Mouse (Mus musculus) forebrain, embryonic 10.5 days (tissue): Measurements from ENCODE around the gene Nrxn1. TPM values are rescaled to one million over a fixed set of nuclear protein-coding genes. Genes with fewer than 3 reads are reported as not detected.

Experiments used
- DNase-seq: peaks from one replicate; pipeline ENCODE4 v3.0.0-alpha.2; 2017; ENCODE audit warnings: low spot score; ENCODE audit errors: extremely low spot score
- H3K27ac ChIP-seq: fragments of 300-500 bp; sonication (generic); 2 replicates; pipeline ENCODE4 v1.5.1; 2016; ENCODE audit warnings: mild to moderate bottlenecking
- H3K27me3 ChIP-seq: fragments of 300-500 bp; sonication (generic); 2 replicates; pipeline ENCODE4 v1.6.1; 2016; ENCODE audit warnings: mild to moderate bottlenecking; ENCODE audit not compliant: poor library complexity, severe bottlenecking
- H3K36me3 ChIP-seq: fragments of 300-500 bp; sonication (generic); replicated peaks from 2 replicates; pipeline ENCODE4 v1.6.1; 2016; ENCODE audit warnings: mild to moderate bottlenecking, moderate library complexity
- H3K4me1 ChIP-seq: fragments of 300-500 bp; sonication (generic); 2 replicates; pipeline ENCODE4 v1.6.1; 2016
- H3K4me3 ChIP-seq: fragments of 300-500 bp; sonication (generic); 2 replicates; pipeline ENCODE4 v1.5.1; 2016; ENCODE audit warnings: mild to moderate bottlenecking, moderate library complexity
- H3K9me3 ChIP-seq: fragments of 300-500 bp; sonication (generic); 2 replicates; pipeline ENCODE4 v1.6.1; 2016; ENCODE audit warnings: mild to moderate bottlenecking, moderate library complexity
- WGBS: fragments of 180-500 bp; shearing (Covaris S2); methylation state at CpG from one replicate; pipeline ENCODE4 v1.1.7; 2016; 5-methylcytosine and 5-hydroxymethylcytosine counted together
- polyA plus RNA-seq: library from polyadenylated mRNA; unstranded; fragments of >200 nt; fragmentation: Nextera tagmentation; extraction: Ambion mirVana; gene quantifications from 2 replicates; pipeline ENCODE4 v1.2.1, GENCODE M21; 2016

Nrxn1 gene
- polyA plus RNA-seq, 1 experiment from 2014 or later: 4.3 TPM

GRCm38 (mm10) chr17:90078488-90078887 is 1014.4 kb downstream of the Nrxn1 start:
- H3K4me1 ChIP-seq: peaks cover 12% of the 10 kb centered on the region
- H3K27ac ChIP-seq: peak overlapping the region; percentile 35; the same call in 1 of the 2 replicates
- H3K27me3 ChIP-seq: no peaks in the 10 kb centered on the region
- H3K36me3 ChIP-seq: no peaks in the 10 kb centered on the region
- DNase-seq: no peak
- 80% methylated on average over 3 of the region's 3 CpGs for WGBS
- no peak overlapping the region for H3K4me3 ChIP-seq
- no peaks in the 10 kb centered on the region for H3K9me3 ChIP-seq

GRCm38 (mm10) chr17:90062866-90063265 is 1030.0 kb downstream of the Nrxn1 start:
- no peaks in the 10 kb centered on the region for H3K36me3 ChIP-seq
- H3K4me3 ChIP-seq: no peak overlapping the region
- 46% methylated on average over 1 of the region's 1 CpGs for WGBS
- H3K27me3 ChIP-seq: no peaks in the 10 kb centered on the region
- no peak overlapping the region for H3K27ac ChIP-seq
- H3K9me3 ChIP-seq: no peaks in the 10 kb centered on the region
- no peak for DNase-seq
- no peaks in the 10 kb centered on the region for H3K4me1 ChIP-seq

GRCm38 (mm10) chr17:90060872-90061271 is 1032.0 kb downstream of the Nrxn1 start:
- 72% methylated on average over 5 of the region's 5 CpGs for WGBS
- no peak overlapping the region for H3K27ac ChIP-seq
- no peak for DNase-seq

GRCm38 (mm10) chr17:90060168-90060567 is 1032.7 kb downstream of the Nrxn1 start:
- H3K9me3 ChIP-seq: no peaks in the 10 kb centered on the region
- WGBS: 81% methylated on average over 3 of the region's 3 CpGs

More at GRCm38 (mm10) chr17:90060872-90061271, 1032.0 kb downstream of the Nrxn1 start:
- no peaks in the 10 kb centered on the region for H3K9me3 ChIP-seq
- H3K4me1 ChIP-seq: no peaks in the 10 kb centered on the region
- no peaks in the 10 kb centered on the region for H3K36me3 ChIP-seq
- H3K4me3 ChIP-seq: no peak overlapping the region
- no peaks in the 10 kb centered on the region for H3K27me3 ChIP-seq

GRCm38 (mm10) chr17:90059320-90060111 is 1033.4 kb downstream of the Nrxn1 start:
- H3K4me1 ChIP-seq: no peaks in the 10 kb centered on the region
- no peak overlapping the region for H3K27ac ChIP-seq
- H3K9me3 ChIP-seq: no peaks in the 10 kb centered on the region
- no peak for DNase-seq
- no peaks in the 10 kb centered on the region for H3K36me3 ChIP-seq
- H3K27me3 ChIP-seq: no peaks in the 10 kb centered on the region
- no peak overlapping the region for H3K4me3 ChIP-seq
- WGBS: 87% methylated on average over 7 of the region's 7 CpGs

More at GRCm38 (mm10) chr17:90060168-90060567, 1032.7 kb downstream of the Nrxn1 start:
- H3K36me3 ChIP-seq: no peaks in the 10 kb centered on the region
- no peaks in the 10 kb centered on the region for H3K4me1 ChIP-seq
- H3K27me3 ChIP-seq: no peaks in the 10 kb centered on the region
- H3K27ac ChIP-seq: no peak overlapping the region
- DNase-seq: no peak
- H3K4me3 ChIP-seq: no peak overlapping the region

- 61% methylated on average over 5 of the region's 5 CpGs for WGBS
- Histone ChIP-seq H3K27ac (no peak overlapping the region), H3K4me3 (no peak overlapping the region), H3K4me1 (no peaks in the 10 kb centered on the region), H3K27me3 (no peaks in the 10 kb centered on the region), H3K9me3 (no peaks in the 10 kb centered on the region), H3K36me3 (no peaks in the 10 kb centered on the region)
- no peak for DNase-seq
Observed at GRCm38 (mm10) chr17:90054312-90054711, 1038.6 kb downstream of the Nrxn1 start.

- H3K4me1 ChIP-seq: no peaks in the 10 kb centered on the region
- WGBS: 45% methylated on average over 1 of the region's 1 CpGs
- no peak for DNase-seq
- no peaks in the 10 kb centered on the region for H3K36me3 ChIP-seq
- no peak overlapping the region for H3K4me3 ChIP-seq
- H3K27me3 ChIP-seq: no peaks in the 10 kb centered on the region
- no peak overlapping the region for H3K27ac ChIP-seq
- H3K9me3 ChIP-seq: no peaks in the 10 kb centered on the region
Observed at GRCm38 (mm10) chr17:90039316-90039715, 1053.6 kb downstream of the Nrxn1 start.

- Histone ChIP-seq H3K4me3 (no peak overlapping the region), H3K36me3 (no peaks in the 10 kb centered on the region), H3K4me1 (no peaks in the 10 kb centered on the region), H3K9me3 (no peaks in the 10 kb centered on the region), H3K27ac (no peak overlapping the region), H3K27me3 (no peaks in the 10 kb centered on the region)
- WGBS: 80% methylated on average over 2 of the region's 2 CpGs
- no peak for DNase-seq
Observed at GRCm38 (mm10) chr17:90032416-90032815, 1060.5 kb downstream of the Nrxn1 start.

GRCm38 (mm10) chr17:90016636-90017035 is 1076.2 kb downstream of the Nrxn1 start:
- Histone ChIP-seq H3K27ac (no peak overlapping the region), H3K4me1 (no peaks in the 10 kb centered on the region), H3K9me3 (peaks cover 9% of the 10 kb centered on the region), H3K36me3 (no peaks in the 10 kb centered on the region), H3K4me3 (no peak overlapping the region), H3K27me3 (no peaks in the 10 kb centered on the region)
- DNase-seq: no peak
- 74% methylated on average over 1 of the region's 1 CpGs for WGBS

GRCm38 (mm10) chr17:90011761-90012160 is 1081.1 kb downstream of the Nrxn1 start:
- H3K36me3 ChIP-seq: no peaks in the 10 kb centered on the region
- no peak for DNase-seq
- peaks cover 9% of the 10 kb centered on the region for H3K9me3 ChIP-seq
- no peaks in the 10 kb centered on the region for H3K27me3 ChIP-seq
- WGBS: 94% methylated on average over 1 of the region's 1 CpGs
- no peak overlapping the region for H3K27ac ChIP-seq
- H3K4me3 ChIP-seq: no peak overlapping the region
- no peaks in the 10 kb centered on the region for H3K4me1 ChIP-seq

- DNase-seq: no peak
- Histone ChIP-seq H3K36me3 (no peaks in the 10 kb centered on the region), H3K27me3 (no peaks in the 10 kb centered on the region), H3K4me3 (no peak overlapping the region), H3K9me3 (no peaks in the 10 kb centered on the region; the same call in 1 of the 2 replicates), H3K4me1 (no peaks in the 10 kb centered on the region), H3K27ac (no peak overlapping the region)
- WGBS: 78% methylated on average over 5 of the region's 5 CpGs
Observed at GRCm38 (mm10) chr17:90007438-90008109, 1085.3 kb downstream of the Nrxn1 start.

GRCm38 (mm10) chr17:89990651-89991050 is 1102.2 kb downstream of the Nrxn1 start:
- DNase-seq: no peak
- no peaks in the 10 kb centered on the region for H3K27me3 ChIP-seq
- WGBS: 92% methylated on average over 4 of the region's 4 CpGs

More at GRCm38 (mm10) chr17:89990651-89991050, 1102.2 kb downstream of the Nrxn1 start:
- Histone ChIP-seq H3K4me1 (no peaks in the 10 kb centered on the region), H3K27ac (no peak overlapping the region), H3K9me3 (no peaks in the 10 kb centered on the region), H3K4me3 (no peak overlapping the region), H3K36me3 (no peaks in the 10 kb centered on the region)
